Mouse (Mus musculus) bone marrow, adult 2 months (tissue): ENCODE results near the gene 1110051M20Rik. TPM values are rescaled to one million over a fixed set of nuclear protein-coding genes. Genes with fewer than 3 reads are reported as not detected.
A peak's percentile ranks its signal among the peaks of the same experiment; 100 is the strongest.

Source experiments
- H3K27ac ChIP-seq: fragments of 200-500 bp; 2 replicates; pipeline ENCODE4 v1.5.1; 2012; ENCODE audit warnings: low read depth, mild to moderate bottlenecking, control low read depth, inconsistent platforms, low read length; ENCODE audit not compliant: control insufficient read depth, poor library complexity, insufficient read depth
- H3K4me1 ChIP-seq: fragments of 200-500 bp; 2 replicates; pipeline ENCODE4 v1.6.1; 2011; ENCODE audit warnings: low read length; ENCODE audit not compliant: control insufficient read depth, insufficient read depth
- H3K4me3 ChIP-seq: fragments of 200-500 bp; replicated peaks from 2 replicates; pipeline ENCODE3; 2011; ENCODE audit warnings: mild to moderate bottlenecking, low read depth, low read length, control low read depth; ENCODE audit not compliant: control insufficient read depth
- CTCF ChIP-seq: fragments of 200-500 bp; IDR thresholded peaks from 2 replicates; pipeline ENCODE4 v1.5.1; 2011; ENCODE audit warnings: low read length, control low read depth; ENCODE audit not compliant: control insufficient read depth, insufficient read depth
- POLR2A ChIP-seq: fragments of 200-500 bp; IDR thresholded peaks from 2 replicates; pipeline ENCODE4 v1.6.1; 2011; ENCODE audit warnings: low read depth, mild to moderate bottlenecking, control low read depth, low read length, borderline replicate concordance; ENCODE audit not compliant: control insufficient read depth
- WGBS: fragments of 180-500 bp; shearing (Covaris S2); methylation state at CpG from one replicate; pipeline ENCODE4 v1.1.7; 2018; 5-methylcytosine and 5-hydroxymethylcytosine counted together
- polyA plus RNA-seq: library from polyadenylated mRNA; stranded (reverse); fragments of >200 nt; gene quantifications from 2 replicates; pipeline ENCODE4 v1.2.4, GENCODE M21; 2011; ENCODE audit warnings: low replicate concordance; ENCODE audit not compliant: missing spikeins, insufficient read depth, insufficient read length

Gene 1110051M20Rik
- polyA plus RNA-seq, 1 experiment, result 7.8 TPM

DNA sequence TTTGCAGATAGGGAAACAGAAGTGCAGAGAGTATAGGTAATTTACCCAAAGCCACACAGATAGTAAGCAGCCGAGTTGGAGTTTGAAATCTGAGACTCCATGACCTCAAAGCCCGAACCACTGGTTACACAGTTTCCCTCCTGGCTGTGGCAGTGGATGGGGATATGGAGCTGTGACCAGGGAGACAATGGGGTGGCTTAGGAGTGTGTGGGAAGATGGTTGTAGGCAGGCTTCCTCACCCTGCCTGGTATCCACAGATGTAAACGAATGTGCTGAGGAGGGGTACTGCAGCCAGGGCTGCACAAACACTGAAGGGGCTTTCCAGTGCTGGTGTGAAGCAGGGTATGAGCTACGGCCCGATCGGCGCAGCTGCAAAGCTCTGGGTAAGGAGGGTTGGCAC lies 32.3 kb upstream of the 1110051M20Rik start:
- TF ChIP-seq CTCF, result no peak
- no peak for TF ChIP-seq POLR2A
- WGBS, result 66% methylated on average over 7 of the region's 7 CpGs
- no peak overlapping the region for H3K27ac ChIP-seq
- H3K4me3 ChIP-seq, result peak overlapping the region; percentile 58
- H3K4me1 ChIP-seq, result peaks cover 3% of the 10 kb centered on the region

DNA sequence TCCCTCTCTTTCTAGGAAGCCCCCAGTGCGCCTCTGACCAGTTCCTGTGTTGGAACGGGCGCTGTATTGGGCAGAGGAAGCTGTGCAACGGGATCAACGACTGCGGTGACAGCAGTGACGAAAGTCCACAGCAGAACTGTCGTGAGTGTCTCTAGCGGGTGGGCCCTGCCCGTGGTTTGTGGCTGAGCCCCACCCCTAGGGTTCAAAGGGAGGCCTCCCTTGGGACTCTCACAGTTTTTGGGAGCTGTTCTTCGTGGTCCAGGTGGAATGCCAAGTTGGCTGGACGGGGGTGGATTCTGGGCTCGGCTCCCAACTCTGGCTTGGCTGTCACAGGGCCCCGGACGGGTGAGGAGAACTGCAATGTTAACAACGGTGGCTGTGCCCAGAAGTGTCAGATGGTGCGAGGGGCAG lies 31.8 kb upstream of the 1110051M20Rik start:
- Histone ChIP-seq H3K4me1 (peaks cover 3% of the 10 kb centered on the region), H3K4me3 (peak overlapping the region; percentile 58), H3K27ac (peak overlapping the region; percentile 65)
- WGBS, result 2% methylated on average over 17 of the region's 17 CpGs
- TF ChIP-seq CTCF, result no peak
- TF ChIP-seq POLR2A, result no peak

GRCm38 (mm10) chr2:91475791-91476190 lies 31.3 kb upstream of the 1110051M20Rik start:
- peaks cover 3% of the 10 kb centered on the region for H3K4me1 ChIP-seq
- TF ChIP-seq POLR2A, result no peak
- no peak for TF ChIP-seq CTCF
- WGBS, result 32% methylated on average over 7 of the region's 7 CpGs
- no peak overlapping the region for H3K27ac ChIP-seq
- peak overlapping the region; percentile 10 for H3K4me3 ChIP-seq

- 71% methylated on average over 12 of the region's 12 CpGs for WGBS
- H3K4me3 ChIP-seq, result no peak overlapping the region
- no peak overlapping the region for H3K27ac ChIP-seq
- no peak for TF ChIP-seq CTCF
- TF ChIP-seq POLR2A, result no peak
- H3K4me1 ChIP-seq, result peaks cover 3% of the 10 kb centered on the region
These were observed 29.9 kb upstream of the 1110051M20Rik start for GRCm38 (mm10) chr2:91474358-91474757.

DNA sequence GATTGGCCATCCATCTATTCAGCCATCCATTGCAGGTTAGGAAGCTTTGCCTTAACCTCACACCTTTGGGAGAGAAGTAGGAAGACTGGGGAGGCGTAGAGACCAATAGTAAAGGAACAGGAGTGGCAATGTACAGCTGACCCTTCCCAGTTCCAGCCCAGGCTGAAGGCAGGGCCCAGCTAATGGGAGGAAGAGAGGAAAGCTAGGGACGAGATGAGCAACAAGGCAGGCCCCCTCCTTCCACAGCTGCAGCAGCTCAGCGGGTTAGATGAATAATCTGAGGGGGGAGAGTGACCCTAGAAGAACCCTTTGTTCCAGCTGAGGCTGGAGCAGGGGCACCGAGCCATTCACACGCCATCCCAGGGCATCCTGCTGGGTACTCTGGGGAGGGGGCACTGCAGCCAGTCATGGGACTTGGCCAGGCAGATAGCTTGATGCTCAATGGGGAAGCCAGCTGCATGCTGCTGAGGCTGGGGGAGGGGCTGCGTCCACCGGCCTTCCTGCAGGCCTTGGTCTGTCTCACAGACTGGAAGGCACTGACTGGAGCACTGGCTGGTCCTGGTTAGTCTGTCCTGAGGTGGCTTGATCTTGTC lies 25.6 kb upstream of the 1110051M20Rik start:
- 65% methylated on average over 7 of the region's 7 CpGs for WGBS
- TF ChIP-seq POLR2A (0 out of 2 replicates have a peak, but pooled peaks have one; percentile 11), CTCF (no peak)
- no peak overlapping the region for H3K27ac ChIP-seq
- no peaks in the 10 kb centered on the region; the same call in 1 of the 2 replicates for H3K4me1 ChIP-seq
- H3K4me3 ChIP-seq, result no peak overlapping the region

GRCm38 (mm10) chr2:91467613-91468012 lies 23.1 kb upstream of the 1110051M20Rik start:
- TF ChIP-seq CTCF (no peak), POLR2A (no peak)
- no peak overlapping the region for H3K27ac ChIP-seq
- 80% methylated on average over 8 of the region's 8 CpGs for WGBS
- H3K4me3 ChIP-seq, result no peak overlapping the region
- no peaks in the 10 kb centered on the region for H3K4me1 ChIP-seq

- Histone ChIP-seq H3K4me3 (no peak overlapping the region), H3K27ac (no peak overlapping the region), H3K4me1 (no peaks in the 10 kb centered on the region)
- 76% methylated on average over 3 of the region's 3 CpGs for WGBS
- TF ChIP-seq POLR2A (no peak), CTCF (no peak)
These were observed 21.4 kb upstream of the 1110051M20Rik start for GRCm38 (mm10) chr2:91465934-91466333.

- 65% methylated on average over 12 of the region's 12 CpGs for WGBS
These were observed 18.2 kb upstream of the 1110051M20Rik start for GRCm38 (mm10) chr2:91462681-91463080.

More at GRCm38 (mm10) chr2:91462681-91463080, 18.2 kb upstream of the 1110051M20Rik start:
- H3K4me3 ChIP-seq, result no peak overlapping the region
- no peaks in the 10 kb centered on the region; the same call in 1 of the 2 replicates for H3K4me1 ChIP-seq
- TF ChIP-seq POLR2A, result no peak
- no peak for TF ChIP-seq CTCF
- no peak overlapping the region for H3K27ac ChIP-seq
